Mouse (Mus musculus): ENCODE results near the gene Uqcr11.

Gene Uqcr11

GRCm38 (mm10) chr10:80399191-80399972, 7.2 kb downstream of the Uqcr11 start, which contains the start of gene Mbd3:
Gene Mbd3, minus strand, starts transcription at chr10:80399550.
- peak; percentile 100 for DNase-seq (ENCODE audit: low spot score)

GRCm38 (mm10) chr10:80398719-80399190, 7.9 kb downstream of the Uqcr11 start:
- peak; percentile 98 for DNase-seq (ENCODE audit: low spot score)

- no peak for DNase-seq (ENCODE audit: low spot score)
Measured at GRCm38 (mm10) chr10:80398174-80398535, 8.5 kb downstream of the Uqcr11 start.

- no peak for DNase-seq (ENCODE audit: low spot score)
Measured at GRCm38 (mm10) chr10:80397524-80398173, 9.0 kb downstream of the Uqcr11 start.

GRCm38 (mm10) chr10:80396822-80397523, 9.7 kb downstream of the Uqcr11 start:
- DNase-seq (ENCODE audit: low spot score) = no peak

DNA sequence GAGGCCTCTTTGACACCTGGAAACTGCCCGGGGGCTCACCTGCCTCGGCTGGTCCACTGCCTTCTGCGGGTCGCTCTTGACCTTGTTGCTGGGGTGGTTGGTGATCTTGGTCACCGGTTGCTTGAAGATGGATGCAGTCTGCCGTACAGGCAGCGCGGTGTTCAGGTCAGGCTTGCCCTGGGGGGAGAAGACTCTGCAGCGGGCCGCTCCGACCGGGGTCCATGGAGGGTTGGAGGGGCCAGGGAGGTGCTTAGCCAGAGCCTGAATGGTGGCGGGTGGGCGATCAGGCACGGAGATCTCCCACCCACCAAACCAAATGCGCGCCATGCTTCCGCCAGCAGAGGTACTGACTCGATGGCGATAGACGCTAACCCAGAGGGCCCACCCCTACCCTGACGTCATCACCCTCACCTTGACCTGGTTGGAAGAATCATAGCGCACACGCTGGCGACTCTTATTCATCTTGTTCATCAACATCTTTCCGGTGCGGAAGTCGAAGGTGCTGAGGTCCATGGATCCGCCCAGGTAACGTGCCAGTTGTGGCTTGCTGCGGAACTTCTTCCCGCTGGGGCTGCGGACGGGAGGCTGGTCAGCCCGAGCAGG, 11.5 kb downstream of the Uqcr11 start:
- no peak for DNase-seq (ENCODE audit: low spot score)

- DNase-seq (ENCODE audit: low spot score) = no peak
Measured at GRCm38 (mm10) chr10:80392687-80393086, 13.9 kb downstream of the Uqcr11 start.

DNA sequence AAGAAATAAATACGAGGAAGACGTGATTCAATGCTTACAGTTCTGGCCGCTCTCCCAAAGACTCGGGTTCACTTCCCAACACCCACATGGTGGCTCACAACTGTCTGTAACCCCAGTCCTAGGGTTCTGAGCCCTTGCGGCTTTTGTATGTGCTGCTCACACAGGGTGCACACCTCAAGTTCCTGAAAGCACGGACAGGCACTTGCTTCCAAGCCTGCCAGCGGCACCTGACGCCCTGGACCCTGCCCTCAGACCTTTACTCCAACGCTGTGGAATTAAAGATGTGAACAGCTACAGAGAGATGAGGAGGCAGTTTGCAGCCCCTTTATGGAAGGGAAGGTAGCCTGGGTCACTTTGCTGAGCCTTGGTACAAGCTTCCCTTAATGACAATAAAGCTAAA, 15.9 kb downstream of the Uqcr11 start:
- DNase-seq (ENCODE audit: low spot score) = no peak

- no peak for DNase-seq (ENCODE audit: low spot score)
Measured at GRCm38 (mm10) chr10:80389185-80389708, 17.4 kb downstream of the Uqcr11 start.

GRCm38 (mm10) chr10:80388731-80389130, 17.9 kb downstream of the Uqcr11 start:
- no peak for DNase-seq (ENCODE audit: low spot score)

DNA sequence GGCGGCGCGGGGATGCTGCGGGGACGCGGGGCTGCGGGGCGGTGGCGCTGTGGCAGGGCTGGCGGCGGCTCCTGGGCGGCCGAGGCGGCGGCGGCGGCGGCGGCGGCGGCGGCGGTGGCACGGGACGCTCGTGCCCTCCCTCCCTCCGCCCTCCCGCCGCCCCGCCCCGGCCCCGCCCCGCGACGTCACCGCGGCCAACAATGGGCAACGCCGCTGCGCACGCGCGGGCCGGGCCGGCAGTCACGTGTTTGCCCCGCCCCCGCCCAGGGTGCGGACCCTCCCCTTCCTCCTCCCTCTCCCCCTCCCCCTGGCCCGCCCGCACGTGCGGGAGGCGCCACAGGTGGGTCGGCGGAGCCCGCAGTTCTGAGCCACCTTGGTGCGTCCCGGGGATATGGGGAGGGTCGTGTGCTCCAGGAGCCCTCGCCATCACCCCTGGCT, 19.1 kb downstream of the Uqcr11 start, which contains the start of gene Mex3d:
TSS of gene Mex3d (minus strand) at position 138 of the 438 bp plus-strand sequence.
- DNase-seq (ENCODE audit: low spot score) = peak; percentile 81

DNA sequence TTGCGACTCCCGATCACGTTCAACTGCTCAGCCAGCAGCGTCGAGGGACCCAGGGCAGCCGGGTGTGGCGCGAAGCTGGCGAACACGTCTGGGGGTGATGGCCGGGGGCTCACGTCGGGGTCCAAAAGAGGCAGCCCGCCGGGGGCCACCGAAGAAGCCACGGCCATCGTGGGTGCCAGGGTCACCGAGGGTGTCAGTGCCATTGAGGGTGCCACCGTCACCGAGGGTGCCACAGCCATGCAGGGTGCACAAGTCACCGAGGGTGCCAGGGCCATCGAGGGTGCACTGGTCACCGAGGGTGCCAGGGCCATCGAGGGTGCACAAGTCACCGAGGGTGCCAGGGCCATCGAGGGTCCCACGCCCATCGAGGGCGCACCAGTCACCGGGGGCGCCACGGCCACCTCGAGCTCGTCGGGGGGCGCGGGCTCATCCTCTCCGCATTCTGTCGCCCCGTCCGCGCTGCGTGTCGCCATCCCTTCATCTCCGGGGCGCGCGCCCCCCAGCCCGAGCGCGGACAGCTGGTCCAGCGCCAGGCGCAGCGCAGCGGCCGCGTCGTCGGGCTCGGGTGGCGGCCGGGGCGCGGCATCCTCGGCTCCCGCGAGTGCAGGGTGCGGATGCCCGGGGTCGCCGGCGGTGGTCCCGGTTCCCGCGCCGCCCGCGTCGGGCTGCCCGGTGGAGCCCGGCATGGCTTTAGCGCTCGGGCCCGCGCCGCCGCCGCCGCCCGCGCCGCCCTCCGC, 19.7 kb downstream of the Uqcr11 start:
- DNase-seq (ENCODE audit: low spot score) = no peak

DNA sequence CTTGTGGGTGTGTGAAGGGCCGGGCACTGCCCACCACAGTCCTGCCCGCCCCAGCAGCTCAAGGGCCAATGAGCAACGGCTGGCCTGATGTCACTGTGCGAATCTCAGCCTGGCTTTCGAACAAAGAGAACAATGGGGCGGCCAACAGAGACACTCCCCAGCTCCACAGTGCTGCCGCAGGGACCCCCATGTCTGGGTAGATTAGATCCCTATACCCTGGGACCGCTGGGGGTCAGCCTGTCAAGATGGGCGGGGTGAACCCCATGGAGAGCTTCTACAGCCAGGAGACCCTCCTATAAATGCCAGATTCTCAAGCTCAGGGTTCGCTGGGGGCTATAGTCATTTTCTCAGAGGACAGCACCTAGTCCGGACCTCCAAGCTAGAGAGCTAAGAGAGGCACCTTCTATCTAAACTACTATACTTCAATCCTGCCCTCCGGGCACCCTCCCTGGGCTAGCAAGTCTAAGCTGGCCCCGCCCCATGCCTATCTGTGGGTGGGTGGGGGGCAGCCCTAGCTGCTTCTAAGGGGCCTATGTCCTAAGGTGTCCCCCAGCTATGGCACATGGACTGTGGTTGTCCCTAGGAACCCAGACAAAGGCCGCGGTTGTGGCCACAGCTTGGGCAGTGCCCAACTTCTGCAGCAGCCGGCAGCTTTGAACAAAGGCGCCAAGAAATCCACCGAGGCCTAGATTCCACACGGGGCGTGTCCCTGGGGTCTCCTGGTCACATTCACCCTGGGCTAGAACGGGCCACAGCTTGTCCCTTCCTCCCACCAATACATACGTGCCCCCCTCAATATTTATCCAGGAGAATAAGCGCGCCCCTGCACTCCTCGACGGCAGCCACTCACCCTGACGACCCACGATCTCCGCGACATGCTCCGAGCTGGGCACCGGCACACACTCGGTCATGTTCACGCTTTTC, 20.6 kb downstream of the Uqcr11 start:
- DNase-seq (ENCODE audit: low spot score) = no peak

GRCm38 (mm10) chr10:80385310-80385709, 21.3 kb downstream of the Uqcr11 start:
- DNase-seq (ENCODE audit: low spot score) = no peak

DNA sequence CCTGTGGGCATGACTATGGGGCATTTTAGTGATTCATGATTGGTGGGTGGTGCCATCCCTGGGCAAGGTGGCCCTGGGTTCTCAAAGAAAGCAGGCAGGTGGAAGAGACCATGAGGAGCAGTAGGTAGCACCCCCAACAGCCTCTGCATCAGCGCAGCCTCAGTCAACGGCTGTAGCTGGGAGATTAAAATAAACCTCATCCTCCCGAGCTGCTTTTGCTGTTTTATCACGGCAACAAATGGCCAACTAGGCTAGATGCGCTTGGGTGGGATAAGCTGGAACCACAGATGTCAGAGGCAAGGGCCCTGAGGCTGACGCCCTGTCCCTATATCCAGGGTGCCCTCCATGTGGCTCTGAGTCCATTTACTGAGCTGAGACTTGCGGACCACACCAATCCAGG, 21.9 kb downstream of the Uqcr11 start:
- DNase-seq (ENCODE audit: low spot score) = no peak

- no peak for DNase-seq (ENCODE audit: low spot score)
Measured at GRCm38 (mm10) chr10:80384115-80384639, 22.5 kb downstream of the Uqcr11 start.

DNA sequence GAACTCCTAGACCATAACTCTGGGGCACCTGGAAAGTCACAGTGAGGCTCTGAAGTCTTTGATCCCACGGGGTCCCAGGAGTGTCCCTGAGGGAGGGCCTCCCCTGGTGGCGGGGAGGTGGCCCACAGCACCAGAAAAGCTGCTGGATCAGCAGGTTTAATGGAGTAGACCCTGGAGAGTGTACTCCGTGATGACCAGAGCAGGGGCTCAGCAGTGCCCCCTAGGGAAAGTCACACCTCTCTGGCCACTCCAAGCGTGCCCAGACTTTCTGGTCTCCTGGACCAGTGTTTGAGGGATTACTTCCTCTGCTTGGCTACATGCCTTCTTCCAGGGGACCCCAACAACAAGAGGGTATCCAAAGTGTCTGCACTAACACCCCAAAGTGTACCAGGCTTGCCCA, 23.2 kb downstream of the Uqcr11 start:
- no peak for DNase-seq (ENCODE audit: low spot score)

DNA sequence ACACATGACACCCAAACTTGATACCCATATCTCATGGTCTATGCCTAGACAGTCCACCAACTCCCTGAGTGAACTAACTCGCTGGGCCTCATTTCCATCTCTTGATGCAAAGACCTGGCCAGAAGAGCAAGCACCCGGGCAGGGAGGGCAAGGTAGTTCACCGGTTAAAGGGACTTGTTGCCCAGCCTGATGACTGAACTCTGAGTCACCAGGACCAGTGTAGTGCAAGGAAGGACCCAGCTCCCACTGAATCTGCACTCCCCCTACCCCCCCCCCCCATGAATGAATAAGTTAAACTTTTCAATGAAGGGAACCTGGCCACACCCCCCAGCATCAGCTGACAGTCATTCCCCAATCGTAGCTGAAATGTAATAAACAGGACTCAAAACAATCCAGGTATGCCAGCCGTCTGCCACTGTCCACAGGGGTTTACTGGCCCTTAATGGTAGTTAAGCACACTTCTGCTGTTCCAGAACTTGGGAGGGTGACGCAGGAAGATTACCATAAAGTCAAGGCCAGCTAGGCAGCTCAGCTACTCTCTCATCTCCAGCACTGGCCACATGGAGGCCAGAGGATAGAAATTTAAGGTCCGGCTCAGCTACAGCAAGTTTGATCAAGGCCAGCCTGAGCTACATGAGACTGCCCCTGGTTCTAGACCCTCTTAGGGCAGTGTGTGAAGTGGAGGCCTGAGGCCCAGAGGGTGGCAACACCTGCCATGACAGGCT, 23.8 kb downstream of the Uqcr11 start:
- DNase-seq (ENCODE audit: low spot score) = no peak

- DNase-seq (ENCODE audit: low spot score) = no peak
Measured at GRCm38 (mm10) chr10:80377716-80378115, 28.9 kb downstream of the Uqcr11 start.
